Mouse (Mus musculus) midbrain, embryonic 11.5 days (tissue): ENCODE measurements around the gene Pdzk1ip1. TPM values are rescaled to one million over a fixed set of nuclear protein-coding genes. Genes with fewer than 3 reads are reported as not detected.

Source experiments
- ATAC-seq: fragments of 200-750 bp; cut with Nextera tagmentation; 2 replicates; pipeline ENCODE4 v1.8.0; 2017; ENCODE audit warnings: moderate TSS enrichment, moderate library complexity; ENCODE audit not compliant: low FRiP score
- DNase-seq: peaks from one replicate; pipeline ENCODE4 v3.0.0; 2015; ENCODE audit warnings: low spot score; ENCODE audit errors: missing footprints
- H3K27ac ChIP-seq: fragments of 300-500 bp; sonication (generic); 2 replicates; pipeline ENCODE4 v1.5.1; 2014; ENCODE audit warnings: low read depth, low read length
- H3K27me3 ChIP-seq: fragments of 300-500 bp; sonication (generic); 2 replicates; pipeline ENCODE4 v1.6.1; 2014; ENCODE audit warnings: mild to moderate bottlenecking, low read length, moderate library complexity, mixed read lengths; ENCODE audit not compliant: control insufficient read depth, insufficient read depth
- H3K36me3 ChIP-seq: fragments of 300-500 bp; sonication (generic); 2 replicates; pipeline ENCODE4 v1.6.1; 2014; ENCODE audit warnings: mild to moderate bottlenecking, low read length, moderate library complexity, mixed read lengths; ENCODE audit not compliant: control insufficient read depth, insufficient read depth
- H3K4me1 ChIP-seq: fragments of 300-500 bp; sonication (generic); 2 replicates; pipeline ENCODE4 v1.6.1; 2014; ENCODE audit warnings: low read length; ENCODE audit not compliant: control insufficient read depth, insufficient read depth
- H3K4me2 ChIP-seq: fragments of 300-500 bp; sonication (generic); 2 replicates; pipeline ENCODE4 v1.6.1; 2014; ENCODE audit warnings: mild to moderate bottlenecking, moderate library complexity
- H3K4me3 ChIP-seq: fragments of 300-500 bp; sonication (generic); 2 replicates; pipeline ENCODE4 v1.5.1; 2014; ENCODE audit warnings: low read depth, low read length
- H3K9ac ChIP-seq: fragments of 300-500 bp; sonication (generic); 2 replicates; pipeline ENCODE4 v1.6.1; 2014; ENCODE audit warnings: low read length
- H3K9me3 ChIP-seq: fragments of 300-500 bp; sonication (generic); 2 replicates; pipeline ENCODE4 v1.6.1; 2016; ENCODE audit warnings: low read length; ENCODE audit not compliant: control insufficient read depth
- WGBS: fragments of 180-500 bp; shearing (Covaris S2); extraction: QIAGEN DNeasy Blood & Tissue Kit; methylation state at CpG from one replicate; pipeline ENCODE4 v1.1.7; 2014; 5-methylcytosine and 5-hydroxymethylcytosine counted together
- polyA plus RNA-seq: library from polyadenylated mRNA; unstranded; fragments of >200 nt; fragmentation: Nextera tagmentation; extraction: Ambion mirVana; gene quantifications from 2 replicates; pipeline ENCODE4 v1.2.1, GENCODE M21; 2014

The Pdzk1ip1 gene
- polyA plus RNA-seq, 1 experiment from 2014 or later: 14.6 TPM

DNA sequence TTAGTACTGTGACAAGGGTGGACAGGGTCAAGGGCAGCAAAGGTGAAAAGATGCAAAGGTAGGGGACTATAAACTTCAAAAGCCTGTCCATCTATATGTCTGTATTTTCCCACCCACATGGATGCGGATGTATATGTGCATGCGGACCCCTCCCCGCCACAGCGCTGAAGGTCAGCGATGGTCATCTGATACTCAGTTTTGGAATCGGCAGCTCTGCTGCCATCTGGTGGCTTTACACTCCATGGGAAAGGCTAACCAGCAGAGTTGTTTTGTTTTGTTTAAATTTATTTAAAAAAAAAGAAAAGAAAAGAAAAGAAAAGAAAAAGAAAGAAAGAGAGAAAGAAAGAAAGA lies 8.6 kb downstream of the Pdzk1ip1 start:
- ATAC-seq (peak; percentile 14; the same call in 1 of the 2 replicates), DNase-seq (peak; percentile 92)
- Histone ChIP-seq H3K4me1 (peaks cover 6% of the 10 kb centered on the region), H3K4me2 (peak overlapping the region; percentile 14), H3K9me3 (no peaks in the 10 kb centered on the region), H3K4me3 (no peak overlapping the region), H3K27me3 (peaks cover 15% of the 10 kb centered on the region), H3K9ac (no peak overlapping the region), H3K36me3 (no peaks in the 10 kb centered on the region), H3K27ac (no peak overlapping the region)
- WGBS: under 1% methylated on average over 6 of the region's 6 CpGs

DNA sequence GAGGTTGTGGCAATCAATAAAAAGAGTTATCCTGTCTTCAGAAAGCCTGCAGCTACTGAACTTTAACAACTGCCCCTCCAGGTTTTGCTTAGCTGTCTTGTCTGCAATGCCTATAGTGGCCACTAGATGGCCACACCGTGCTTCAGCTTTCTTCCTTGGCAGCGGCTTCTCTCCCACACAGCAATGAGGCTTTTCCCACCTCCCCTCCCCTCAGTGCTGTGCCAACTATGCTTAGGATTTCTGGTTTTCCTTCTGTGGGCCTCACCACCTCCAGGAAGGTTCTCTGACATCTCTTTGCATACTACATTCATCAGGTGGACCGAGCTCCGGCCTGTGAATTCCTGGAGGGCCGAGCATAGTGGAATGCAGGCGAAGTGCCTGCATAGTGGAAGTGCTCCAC lies 13.2 kb downstream of the Pdzk1ip1 start:
- 39% methylated on average over 6 of the region's 6 CpGs for WGBS
- Histone ChIP-seq H3K36me3 (no peaks in the 10 kb centered on the region), H3K27ac (no peak overlapping the region), H3K9ac (no peak overlapping the region), H3K4me3 (no peak overlapping the region), H3K27me3 (peaks cover 3% of the 10 kb centered on the region), H3K9me3 (no peaks in the 10 kb centered on the region), H3K4me1 (peaks cover 2% of the 10 kb centered on the region; the same call in 1 of the 2 replicates), H3K4me2 (no peak overlapping the region)
- DNase-seq (peak; percentile 96), ATAC-seq (peak; percentile 47; the same call in 1 of the 2 replicates)

DNA sequence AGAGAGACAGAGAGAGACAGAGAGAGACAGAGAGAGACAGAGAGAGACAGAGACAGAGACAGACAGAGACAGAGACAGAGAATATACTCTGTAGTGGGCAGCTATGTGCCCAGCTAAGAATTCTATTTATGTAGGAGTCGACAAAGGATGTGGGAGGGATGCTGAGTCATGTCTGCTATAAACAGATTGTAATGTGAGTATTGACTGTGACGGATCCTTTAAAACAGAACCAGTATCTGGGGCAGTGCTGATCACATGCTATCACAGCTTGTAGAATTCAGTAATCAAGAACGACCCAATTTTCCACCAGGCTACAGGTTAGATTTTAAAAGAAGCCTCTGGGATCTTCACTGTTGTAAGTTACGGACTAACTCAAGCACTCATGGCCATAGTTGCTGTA lies 15.0 kb downstream of the Pdzk1ip1 start:
- WGBS: 78% methylated on average over 4 of the region's 4 CpGs
- H3K4me3 ChIP-seq: no peak overlapping the region
- H3K4me2 ChIP-seq: no peak overlapping the region
- ATAC-seq: no peak
- H3K9ac ChIP-seq: no peak overlapping the region
- DNase-seq: no peak
- H3K27me3 ChIP-seq: no peaks in the 10 kb centered on the region
- H3K27ac ChIP-seq: no peak overlapping the region
- H3K4me1 ChIP-seq: no peaks in the 10 kb centered on the region
- H3K9me3 ChIP-seq: no peaks in the 10 kb centered on the region
- no peaks in the 10 kb centered on the region for H3K36me3 ChIP-seq

DNA sequence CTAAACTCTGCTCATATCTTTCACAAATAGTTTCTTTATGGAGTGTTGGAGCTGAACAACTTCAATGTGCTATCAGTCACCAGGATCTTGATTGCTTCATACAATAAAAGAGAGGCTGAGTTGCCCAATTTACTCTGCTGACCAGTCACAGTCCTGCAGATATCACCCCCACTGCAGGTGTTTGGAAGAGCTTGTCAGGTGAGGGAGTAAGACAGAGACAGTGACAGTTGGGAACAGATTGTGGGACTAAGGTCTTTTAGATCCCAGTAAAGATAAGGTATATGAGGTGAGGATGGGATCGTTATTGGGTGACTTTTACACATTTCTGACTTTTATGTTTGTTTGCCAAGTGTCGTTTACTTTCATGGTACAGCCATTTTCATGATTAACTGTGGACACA lies 22.7 kb downstream of the Pdzk1ip1 start:
- ATAC-seq (no peak), DNase-seq (no peak)
- Histone ChIP-seq H3K4me2 (no peak overlapping the region), H3K27me3 (no peaks in the 10 kb centered on the region), H3K27ac (no peak overlapping the region), H3K9ac (no peak overlapping the region), H3K4me1 (no peaks in the 10 kb centered on the region), H3K36me3 (no peaks in the 10 kb centered on the region), H3K4me3 (no peak overlapping the region), H3K9me3 (no peaks in the 10 kb centered on the region)
- 80% methylated on average over 2 of the region's 2 CpGs for WGBS

DNA sequence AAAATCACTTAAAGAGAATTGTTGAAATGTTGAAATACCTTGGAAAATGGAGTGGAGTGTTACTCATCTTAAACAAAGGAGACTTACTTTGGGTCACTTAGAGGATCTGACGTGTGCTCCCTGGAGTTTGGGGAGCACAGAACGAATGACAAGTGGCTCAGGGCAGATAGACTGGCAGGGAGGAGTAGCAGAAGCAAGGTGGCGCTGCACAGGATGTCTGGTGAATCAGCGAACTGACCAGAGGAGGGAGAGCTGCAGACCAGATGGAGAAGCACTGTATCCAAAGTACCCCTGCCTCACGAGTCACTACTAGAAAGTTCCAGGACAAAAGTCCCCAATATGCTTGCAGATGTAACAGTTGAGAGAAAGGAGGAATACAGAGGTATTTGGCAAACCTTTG lies 24.8 kb downstream of the Pdzk1ip1 start:
- Histone ChIP-seq H3K9ac (no peak overlapping the region), H3K4me1 (no peaks in the 10 kb centered on the region), H3K9me3 (no peaks in the 10 kb centered on the region), H3K27ac (no peak overlapping the region), H3K27me3 (no peaks in the 10 kb centered on the region), H3K36me3 (no peaks in the 10 kb centered on the region), H3K4me2 (no peak overlapping the region), H3K4me3 (no peak overlapping the region)
- 24% methylated on average over 5 of the region's 5 CpGs for WGBS
- ATAC-seq: no peak
- DNase-seq: no peak

DNA sequence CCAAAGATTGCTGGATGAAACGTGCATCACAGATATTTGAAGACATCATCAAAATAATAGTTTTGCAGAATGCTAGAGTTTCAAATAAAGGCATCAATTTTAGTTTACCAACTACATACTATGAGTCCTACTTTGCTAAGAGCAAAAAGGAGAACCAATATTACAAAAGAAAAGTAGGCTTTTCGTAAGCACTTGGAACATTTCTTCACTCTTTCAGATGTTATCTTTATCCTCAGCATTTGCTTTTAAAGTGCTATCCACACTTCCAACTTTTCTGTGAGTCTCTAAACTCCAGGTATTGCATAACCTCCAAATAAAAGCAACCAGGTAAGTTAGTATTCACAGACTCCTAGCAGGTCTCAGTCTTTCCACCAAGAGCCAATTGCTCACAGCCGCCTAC lies 31.1 kb downstream of the Pdzk1ip1 start:
- Histone ChIP-seq H3K9me3 (no peaks in the 10 kb centered on the region), H3K4me1 (no peaks in the 10 kb centered on the region), H3K36me3 (no peaks in the 10 kb centered on the region), H3K9ac (no peak overlapping the region), H3K4me2 (no peak overlapping the region), H3K27ac (no peak overlapping the region), H3K27me3 (no peaks in the 10 kb centered on the region), H3K4me3 (no peak overlapping the region)
- ATAC-seq (no peak), DNase-seq (no peak)
- WGBS: 87% methylated on average over 3 of the region's 3 CpGs

DNA sequence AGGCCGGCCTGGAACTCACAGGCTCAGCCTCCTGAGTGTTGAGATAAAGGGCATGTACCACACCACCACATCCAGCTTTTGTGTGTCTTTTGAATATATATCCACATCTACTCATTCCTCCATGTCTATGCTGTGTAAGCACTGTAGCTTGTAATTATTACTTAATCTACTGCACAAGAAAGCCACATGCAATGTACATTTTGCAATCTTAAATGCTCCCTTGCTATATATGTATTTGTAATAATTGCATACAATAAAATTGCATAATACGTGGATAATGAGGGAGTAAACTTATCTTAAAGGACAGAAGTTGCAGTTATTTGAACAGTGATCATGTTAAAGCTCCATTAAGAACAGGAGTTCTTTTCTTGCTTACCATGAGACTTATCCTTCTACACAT lies 32.7 kb downstream of the Pdzk1ip1 start:
- WGBS: 83% methylated on average over 2 of the region's 2 CpGs
- no peaks in the 10 kb centered on the region for H3K27me3 ChIP-seq
- no peak overlapping the region for H3K4me3 ChIP-seq
- H3K27ac ChIP-seq: no peak overlapping the region
- no peaks in the 10 kb centered on the region for H3K36me3 ChIP-seq
- no peak overlapping the region for H3K9ac ChIP-seq
- no peak for ATAC-seq
- DNase-seq: no peak
- H3K4me2 ChIP-seq: no peak overlapping the region
- no peaks in the 10 kb centered on the region for H3K9me3 ChIP-seq
- no peaks in the 10 kb centered on the region for H3K4me1 ChIP-seq

DNA sequence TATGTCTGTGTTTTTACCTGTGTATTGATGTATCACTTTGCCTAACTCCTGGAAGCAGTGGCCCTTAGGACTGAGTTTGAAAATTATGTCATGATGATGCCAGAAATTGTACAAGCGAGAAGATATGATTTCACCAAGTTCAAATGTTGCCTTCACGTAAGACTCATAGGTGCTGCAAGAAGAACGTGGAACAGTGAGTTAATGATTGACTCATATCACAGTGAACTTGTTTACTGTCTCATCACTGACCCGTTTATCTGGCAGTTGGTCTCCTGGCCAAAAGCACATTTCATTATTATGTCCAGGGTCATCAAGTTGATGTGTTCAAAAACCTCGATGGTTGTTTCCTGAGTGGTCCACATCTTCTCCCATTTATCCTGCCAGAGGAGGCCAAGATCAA lies 33.1 kb downstream of the Pdzk1ip1 start:
- WGBS: 84% methylated on average over 5 of the region's 5 CpGs
- Histone ChIP-seq H3K27ac (no peak overlapping the region), H3K9me3 (no peaks in the 10 kb centered on the region), H3K36me3 (no peaks in the 10 kb centered on the region), H3K4me1 (no peaks in the 10 kb centered on the region), H3K4me3 (no peak overlapping the region), H3K4me2 (no peak overlapping the region), H3K27me3 (no peaks in the 10 kb centered on the region), H3K9ac (no peak overlapping the region)
- ATAC-seq (no peak), DNase-seq (no peak)

DNA sequence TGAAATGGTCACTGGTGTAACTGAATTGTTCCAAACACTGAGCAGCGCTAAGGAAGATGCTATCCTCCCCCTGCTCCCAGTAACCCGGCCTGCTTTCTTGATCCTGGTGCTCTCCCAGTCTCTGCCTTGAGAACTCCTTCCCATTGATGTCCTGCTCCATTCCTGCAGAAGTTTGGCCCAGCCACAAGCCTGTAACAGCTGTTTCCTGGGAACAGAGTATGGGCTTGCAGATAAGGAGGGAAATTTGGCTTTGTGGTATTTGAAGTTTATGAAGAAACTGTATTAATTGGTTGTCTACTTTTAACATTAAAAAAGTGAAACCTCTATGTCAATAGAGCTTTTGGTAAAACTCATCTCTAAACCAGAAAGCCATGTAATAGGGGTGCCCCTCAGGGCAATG lies 35.0 kb downstream of the Pdzk1ip1 start:
- DNase-seq: no peak
- H3K27ac ChIP-seq: no peak overlapping the region
- no peak for ATAC-seq
- H3K9ac ChIP-seq: no peak overlapping the region
- no peak overlapping the region for H3K4me2 ChIP-seq
- H3K36me3 ChIP-seq: no peaks in the 10 kb centered on the region
- H3K4me1 ChIP-seq: no peaks in the 10 kb centered on the region
- no peaks in the 10 kb centered on the region for H3K9me3 ChIP-seq
- H3K4me3 ChIP-seq: no peak overlapping the region
- no peaks in the 10 kb centered on the region for H3K27me3 ChIP-seq
- 65% methylated on average over 2 of the region's 2 CpGs for WGBS

DNA sequence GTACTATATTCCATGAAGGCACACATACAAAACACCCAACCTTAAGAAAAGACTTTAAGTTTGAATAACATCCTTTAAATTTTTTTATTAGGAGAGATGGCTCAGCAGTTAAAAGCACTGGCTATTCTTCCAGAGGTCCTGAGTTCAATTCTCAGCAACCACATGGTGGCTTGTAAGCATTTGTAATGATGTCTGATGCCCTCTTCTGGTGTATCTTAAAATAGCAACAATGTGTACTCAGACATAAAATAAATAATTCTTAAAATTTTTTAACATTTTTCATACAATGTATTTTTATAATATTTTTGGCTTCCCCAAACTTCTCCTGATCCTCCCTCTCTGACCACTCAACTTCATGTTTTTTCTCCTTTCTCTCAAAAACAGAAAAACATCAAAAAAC lies 36.2 kb downstream of the Pdzk1ip1 start:
- no peaks in the 10 kb centered on the region for H3K36me3 ChIP-seq
- H3K27ac ChIP-seq: no peak overlapping the region
- H3K4me1 ChIP-seq: no peaks in the 10 kb centered on the region
- DNase-seq: no peak
- H3K4me3 ChIP-seq: no peak overlapping the region
- H3K4me2 ChIP-seq: no peak overlapping the region
- H3K9me3 ChIP-seq: no peaks in the 10 kb centered on the region
- no peak overlapping the region for H3K9ac ChIP-seq
- H3K27me3 ChIP-seq: no peaks in the 10 kb centered on the region
- no peak for ATAC-seq
